Mouse (Mus musculus) frontal cortex, postnatal 14 days (tissue): ENCODE data around the gene Gm20852.
"Not testable (repeated sequence)": the region's sequence is repeated elsewhere in the genome, so short reads cannot be mapped to it uniquely, and the experiment has no call there.

Source experiments
- DNase-seq, 2 experiments: peaks; one replicate each; pipeline ENCODE4 v3.0.0; 2022; ENCODE audit warnings: low spot score in 2 of 2

Gm20852 gene

GRCm38 (mm10) chrY:66742023-66742422 lies at the start of gene Gm20852:
Gm20852 (minus strand) TSS chrY:66742123.
- not testable (repeated sequence) for DNase-seq
